Comparison of ENCODE assay signal across 24 mouse cellular contexts in the genomic region with DNA sequence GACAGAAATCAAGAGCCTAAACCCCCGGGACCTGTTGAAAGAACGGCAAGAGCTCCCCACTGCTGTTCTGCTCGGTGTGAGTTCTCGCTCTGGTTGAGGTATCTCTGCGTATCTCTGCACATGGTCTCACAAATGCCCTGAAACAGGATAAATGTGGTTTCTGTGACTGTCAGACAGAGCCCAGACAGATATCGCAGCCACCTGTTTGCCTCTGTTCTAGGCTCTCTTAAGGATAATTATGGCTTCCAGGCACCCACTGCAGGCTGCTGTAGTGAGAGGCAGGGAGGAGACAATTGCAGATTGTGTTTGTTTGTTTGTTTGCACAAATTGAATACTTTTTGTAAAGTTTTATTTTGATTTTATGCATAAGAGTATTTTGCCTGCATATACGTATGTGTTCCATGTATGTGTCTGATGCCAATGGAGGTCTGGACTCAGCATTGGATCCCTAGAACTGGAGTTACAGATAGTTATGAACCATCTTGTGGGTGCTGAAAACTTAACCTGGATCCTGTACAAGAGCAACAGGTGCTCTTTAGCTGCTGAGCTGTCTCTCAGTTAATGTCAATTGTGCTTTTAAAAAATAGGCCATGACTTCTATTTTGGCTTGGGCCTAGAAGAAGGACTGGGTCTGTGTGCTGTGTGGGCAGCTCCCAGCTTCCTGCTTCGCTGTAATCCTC. TPM values are rescaled to one million over a fixed set of nuclear protein-coding genes. Genes with fewer than 3 reads are reported as not detected.
DNase-seq lines count a peak whose midpoint lies in the region; ATAC-seq and TF ChIP-seq lines count a peak whose summit lies in the region.
"Had no signal": no experiment of that assay in that cellular context is flagged by ENCODE, and none has a peak within 500 bp of the region (broad histone marks: within the 10 kb centered on the region; RNA-seq: fewer than 3 reads in every experiment).

No protein-coding gene starts in this region.

- peaks cover 60% of the 10 kb centered on the region for H3K79me2 ChIP-seq in C2C12 (ENCODE audit: control insufficient read depth, insufficient read depth)

- 90% methylated on average over 8 of the region's 8 CpGs for WGBS in cerebellum, adult 2 months
- WGBS in kidney, postnatal 0 days, result 81% methylated on average over 8 of the region's 8 CpGs

- H3K4me3 ChIP-seq in cerebellum, adult 2 months (replicated peaks; ENCODE audit: insufficient read depth, low read depth, low read length), result no peak overlapping the region
- H3K4me3 ChIP-seq in kidney, postnatal 0 days (replicated peaks; ENCODE audit: low read depth, low read length), result no peak overlapping the region
- H3K4me3 ChIP-seq in C2C12 (ENCODE audit: insufficient read depth, poor library complexity, severe bottlenecking), result no peak overlapping the region
- H3K4me3 ChIP-seq: embryonic facial prominence, embryonic 13.5 days; forebrain, embryonic 13.5 days; heart, embryonic 13.5 days; hindbrain, embryonic 10.5 days; liver, embryonic 15.5 days; neural tube, embryonic 13.5 days had no signal

- peak overlapping the region; percentile 74 for H3K27ac ChIP-seq in cerebellum, adult 2 months (ENCODE audit: insufficient read depth, low read length)
- peak overlapping the region; percentile 25; the same call in 1 of the 2 replicates for H3K27ac ChIP-seq in kidney, postnatal 0 days
- H3K27ac ChIP-seq: embryonic facial prominence, embryonic 13.5 days; forebrain, embryonic 13.5 days; heart, embryonic 13.5 days; hindbrain, embryonic 10.5 days; liver, embryonic 15.5 days; neural tube, embryonic 13.5 days had no signal

- H3K9me3 ChIP-seq in kidney, postnatal 0 days (replicated peaks; ENCODE audit: low read length), result no peaks in the 10 kb centered on the region
- H3K9me3 ChIP-seq: embryonic facial prominence, embryonic 13.5 days; forebrain, embryonic 13.5 days; heart, embryonic 13.5 days; hindbrain, embryonic 10.5 days; liver, embryonic 15.5 days; neural tube, embryonic 13.5 days had no signal

- TF ChIP-seq POLR2A in cerebellum, adult 2 months (IDR thresholded peaks at IDR 0.05; ENCODE audit: borderline replicate concordance, insufficient read depth, low read length), result no peak

- no peak for DNase-seq in cerebellum, adult 2 months
- DNase-seq in cerebellum, adult 18-20 months, result no peak
- DNase-seq in kidney, postnatal 0 days (ENCODE audit: low spot score), result no peak
- no peak for DNase-seq in kidney, adult 11 months
- DNase-seq in spleen, postnatal 10 days (ENCODE audit: low spot score in 2 of 2), result no peak
- no peak for DNase-seq in right cerebral cortex, adult 2 months (ENCODE audit: low spot score in 2 of 2)
- DNase-seq: cerebellum, adult 9-10 months; cerebellum, postnatal 36 days; gastrocnemius, postnatal 25 days; heart, postnatal 14 days; lung, embryonic 14.5 days; lung, postnatal 14 days had no signal

- peaks cover 21% of the 10 kb centered on the region for H3K79me3 ChIP-seq in C2C12 (ENCODE audit: low read depth)

- 0 out of 2 replicates have a peak, but pooled peaks cover 14% of the 10 kb centered on the region for H3K36me3 ChIP-seq in kidney, postnatal 0 days (ENCODE audit: insufficient read depth, low read length)
- peaks cover 19% of the 10 kb centered on the region for H3K36me3 ChIP-seq in C2C12 (ENCODE audit: control insufficient read depth, insufficient read depth)

- TF ChIP-seq CTCF in cerebellum, adult 2 months (IDR thresholded peaks at IDR 0.05; ENCODE audit: borderline replicate concordance, insufficient read depth, low read depth, low read length), result no peak
- no peak for TF ChIP-seq CTCF in kidney, postnatal 0 days (IDR thresholded peaks at IDR 0.05; ENCODE audit: low read depth)
- TF ChIP-seq CTCF in C2C12 (IDR thresholded peaks at IDR 0.05; ENCODE audit: control insufficient read depth, insufficient read depth, insufficient read length), result no peak

- no peak overlapping the region for H3ac ChIP-seq in C2C12 (ENCODE audit: control insufficient read depth, insufficient read length, low read depth)

- H3K4me1 ChIP-seq in cerebellum, adult 2 months (ENCODE audit: control insufficient read depth, insufficient read depth, low read length), result peaks cover 78% of the 10 kb centered on the region
- H3K4me1 ChIP-seq in kidney, postnatal 0 days (replicated peaks; ENCODE audit: insufficient read depth, low read length), result peaks cover 13% of the 10 kb centered on the region; the same call in 1 of the 2 replicates

- ATAC-seq in kidney, postnatal 0 days (replicated peaks; ENCODE audit: low FRiP score, low read depth), result no peak
- peak; percentile 35 for ATAC-seq in megakaryocyte progenitor cell, adult 5-6 weeks (replicated peaks; ENCODE audit: poor library complexity)
- ATAC-seq: forebrain, embryonic 13.5 days; hindbrain, embryonic 16.5 days; midbrain, embryonic 16.5 days had no signal

- H3K4me2 ChIP-seq in kidney, postnatal 0 days (ENCODE audit: low read length), result no peak overlapping the region
- H3K4me2 ChIP-seq: embryonic facial prominence, embryonic 13.5 days; forebrain, embryonic 13.5 days; heart, embryonic 13.5 days; liver, embryonic 15.5 days; lung, embryonic 14.5 days; midbrain, embryonic 11.5 days; neural tube, embryonic 13.5 days had no signal

- no peaks in the 10 kb centered on the region for H3K27me3 ChIP-seq in cerebellum, adult 2 months (ENCODE audit: control insufficient read depth, insufficient read depth, low read length)
- no peaks in the 10 kb centered on the region for H3K27me3 ChIP-seq in kidney, postnatal 0 days (ENCODE audit: insufficient read depth, low read length)
- no peaks in the 10 kb centered on the region for H3K27me3 ChIP-seq in C2C12 (ENCODE audit: control insufficient read depth, insufficient read depth, insufficient read length)
- H3K27me3 ChIP-seq: embryonic facial prominence, embryonic 13.5 days; forebrain, embryonic 13.5 days; heart, embryonic 13.5 days; liver, embryonic 15.5 days; neural tube, embryonic 13.5 days; Patski had no signal

- H3K9ac ChIP-seq in kidney, postnatal 0 days (ENCODE audit: low read depth, low read length), result no peak overlapping the region
- H3K9ac ChIP-seq: embryonic facial prominence, embryonic 13.5 days; forebrain, embryonic 13.5 days; heart, embryonic 13.5 days; liver, embryonic 15.5 days; lung, embryonic 14.5 days; neural tube, embryonic 13.5 days had no signal

TF ChIP-seq in C2C12, 6 proteins besides CTCF, POLR2A, EP300 and RAD21:
- TF ChIP-seq MYOG (IDR thresholded peaks at IDR 0.05; ENCODE audit: control insufficient read depth, extremely low read depth, insufficient read length) (no peak), CEBPB (IDR thresholded peaks at IDR 0.05; ENCODE audit: low read depth) (no peak), FOSL1 (IDR thresholded peaks at IDR 0.05; ENCODE audit: insufficient read depth, low read length, poor library complexity, severe bottlenecking) (no peak), USF1 (IDR thresholded peaks at IDR 0.05; ENCODE audit: low read depth) (no peak), MAX (IDR thresholded peaks at IDR 0.05) (no peak), MYOD1 (IDR thresholded peaks at IDR 0.05; ENCODE audit: control insufficient read depth, insufficient read length, low read depth) (peak; percentile 48)
TF ChIP-seq in C2C12: peak in this region for 1.

RNA-seq across cellular contexts. Expression of a gene that starts 55.2 kb away (rescaled TPM):
- 99.5 and 107 TPM in 2 replicates for polyA plus RNA-seq in cerebellum, adult 2 months (2012; rRNA removed)
- 94.1 and 99.7 TPM in 2 replicates for polyA plus RNA-seq in kidney, postnatal 0 days (2015; fragmentation: Nextera tagmentation; extraction: Ambion mirVana)
- 75.5 TPM for polyA plus RNA-seq in C2C12 (2012; fragmentation: generic; extraction: Trizol)
- total RNA-seq in megakaryocyte progenitor cell, adult 5-6 weeks (2015), result 70.2 and 77.7 TPM in 2 replicates
- total RNA-seq in megakaryocyte progenitor cell, adult 5-6 weeks (2017), result 60.2 and 60.6 TPM in 2 replicates

RNA-seq across cellular contexts. Expression of a gene that starts 55.3 kb away (rescaled TPM):
- polyA plus RNA-seq in cerebellum, adult 2 months (2012; rRNA removed), result 5.5 and 5.7 TPM in 2 replicates
- polyA plus RNA-seq in kidney, postnatal 0 days (2015; fragmentation: Nextera tagmentation; extraction: Ambion mirVana), result 15.0 and 17.4 TPM in 2 replicates
- polyA plus RNA-seq in C2C12 (2012; fragmentation: generic; extraction: Trizol), result 9.5 TPM
- 2.7 and 3.5 TPM in 2 replicates for total RNA-seq in megakaryocyte progenitor cell, adult 5-6 weeks (2015)
- 6.2 and 6.5 TPM in 2 replicates for total RNA-seq in megakaryocyte progenitor cell, adult 5-6 weeks (2017)
